Mouse (Mus musculus): Measurements from ENCODE around the gene Ccdc88c. TPM values are rescaled to one million over a fixed set of nuclear protein-coding genes. Genes with fewer than 3 reads are reported as not detected.

The Ccdc88c gene
- polyA plus RNA-seq, 2 experiments = 5.3 to 9.2 TPM

- H3K36me3 ChIP-seq (replicated peaks; ENCODE audit: control insufficient read depth, insufficient read depth, low read depth) = peaks cover 35% of the 10 kb centered on the region
- no peaks in the 10 kb centered on the region for H3K27me3 ChIP-seq (ENCODE audit: control insufficient read depth, insufficient read depth, low read length)
- H3K4me1 ChIP-seq (replicated peaks; ENCODE audit: control insufficient read depth in 2 of 2, insufficient read depth in 2 of 2, low read length in 1 of 2) = no peaks in the 10 kb centered on the region
- 87% methylated on average over 21 of the region's 21 CpGs for WGBS (ENCODE audit: insufficient replicate concordance)
- no peak overlapping the region for H3K4me2 ChIP-seq (ENCODE audit: low read depth)
- no peak for TF ChIP-seq CTCF (IDR thresholded peaks at IDR 0.05; ENCODE audit: low read depth)
- no peak for TF ChIP-seq EP300 (IDR thresholded peaks at IDR 0.05; ENCODE audit: low read depth)
- H3K27ac ChIP-seq = no peak overlapping the region
- ATAC-seq (ENCODE audit: insufficient read depth) (no peak), DNase-seq (ENCODE audit: low read depth in 3 of 3, low spot score in 3 of 3) (no peak)
- no peak overlapping the region for H3K4me3 ChIP-seq (ENCODE audit: insufficient read depth in 1 of 2, low read depth in 2 of 2, low read length in 2 of 2)
- no peaks in the 10 kb centered on the region for H3K9me3 ChIP-seq (ENCODE audit: control insufficient read depth, low read length)
- no peak overlapping the region for H3K9ac ChIP-seq (replicated peaks)
These were observed 83.9 kb downstream of the Ccdc88c start for GRCm38 (mm10) chr12:100944921-100945336.

GRCm38 (mm10) chr12:100943146-100943545, 85.7 kb downstream of the Ccdc88c start:
- Histone ChIP-seq H3K4me1 (replicated peaks; ENCODE audit: control insufficient read depth in 2 of 2, insufficient read depth in 2 of 2, low read length in 1 of 2) (no peaks in the 10 kb centered on the region), H3K27ac (no peak overlapping the region), H3K36me3 (replicated peaks; ENCODE audit: control insufficient read depth, insufficient read depth, low read depth) (peaks cover 47% of the 10 kb centered on the region), H3K4me2 (ENCODE audit: low read depth) (no peak overlapping the region), H3K9me3 (ENCODE audit: control insufficient read depth, low read length) (no peaks in the 10 kb centered on the region), H3K27me3 (ENCODE audit: control insufficient read depth, insufficient read depth, low read length) (no peaks in the 10 kb centered on the region), H3K9ac (replicated peaks) (no peak overlapping the region), H3K4me3 (ENCODE audit: insufficient read depth in 1 of 2, low read depth in 2 of 2, low read length in 2 of 2) (no peak overlapping the region)
- no peak for TF ChIP-seq CTCF (IDR thresholded peaks at IDR 0.05; ENCODE audit: low read depth)
- no peak for TF ChIP-seq EP300 (IDR thresholded peaks at IDR 0.05; ENCODE audit: low read depth)
- WGBS (ENCODE audit: insufficient replicate concordance) = 84% methylated on average over 4 of the region's 4 CpGs
- no peak for DNase-seq (ENCODE audit: low read depth in 3 of 3, low spot score in 3 of 3)
- no peak for ATAC-seq (ENCODE audit: insufficient read depth)

- Histone ChIP-seq H3K27ac (no peak overlapping the region), H3K4me3 (ENCODE audit: insufficient read depth in 1 of 2, low read depth in 2 of 2, low read length in 2 of 2) (no peak overlapping the region), H3K9ac (replicated peaks) (no peak overlapping the region), H3K27me3 (ENCODE audit: control insufficient read depth, insufficient read depth, low read length) (no peaks in the 10 kb centered on the region), H3K4me2 (ENCODE audit: low read depth) (no peak overlapping the region), H3K9me3 (ENCODE audit: control insufficient read depth, low read length) (no peaks in the 10 kb centered on the region), H3K4me1 (replicated peaks; ENCODE audit: control insufficient read depth in 2 of 2, insufficient read depth in 2 of 2, low read length in 1 of 2) (no peaks in the 10 kb centered on the region), H3K36me3 (replicated peaks; ENCODE audit: control insufficient read depth, insufficient read depth, low read depth) (peaks cover 47% of the 10 kb centered on the region)
- no peak for TF ChIP-seq EP300 (IDR thresholded peaks at IDR 0.05; ENCODE audit: low read depth)
- no peak for TF ChIP-seq CTCF (IDR thresholded peaks at IDR 0.05; ENCODE audit: low read depth)
- DNase-seq (ENCODE audit: low read depth in 3 of 3, low spot score in 3 of 3) = no peak
- WGBS (ENCODE audit: insufficient replicate concordance) = 66% methylated on average over 3 of the region's 3 CpGs
- ATAC-seq (ENCODE audit: insufficient read depth) = no peak
These were observed 87.5 kb downstream of the Ccdc88c start for GRCm38 (mm10) chr12:100941361-100941760.

- Histone ChIP-seq H3K27me3 (ENCODE audit: control insufficient read depth, insufficient read depth, low read length) (no peaks in the 10 kb centered on the region), H3K27ac (no peak overlapping the region), H3K36me3 (replicated peaks; ENCODE audit: control insufficient read depth, insufficient read depth, low read depth) (peaks cover 39% of the 10 kb centered on the region), H3K4me3 (ENCODE audit: insufficient read depth in 1 of 2, low read depth in 2 of 2, low read length in 2 of 2) (no peak overlapping the region), H3K9me3 (ENCODE audit: control insufficient read depth, low read length) (no peaks in the 10 kb centered on the region), H3K4me1 (replicated peaks; ENCODE audit: control insufficient read depth in 2 of 2, insufficient read depth in 2 of 2, low read length in 1 of 2) (no peaks in the 10 kb centered on the region), H3K4me2 (ENCODE audit: low read depth) (no peak overlapping the region), H3K9ac (replicated peaks) (no peak overlapping the region)
- no peak for ATAC-seq (ENCODE audit: insufficient read depth)
- 76% methylated on average over 21 of the region's 21 CpGs for WGBS (ENCODE audit: insufficient replicate concordance)
- TF ChIP-seq EP300 (IDR thresholded peaks at IDR 0.05; ENCODE audit: low read depth) (no peak), CTCF (IDR thresholded peaks at IDR 0.05; ENCODE audit: low read depth) (no peak)
- no peak for DNase-seq (ENCODE audit: low read depth in 3 of 3, low spot score in 3 of 3)
These were observed 91.2 kb downstream of the Ccdc88c start for GRCm38 (mm10) chr12:100937441-100938360.

GRCm38 (mm10) chr12:100936737-100937136, 92.1 kb downstream of the Ccdc88c start:
- Histone ChIP-seq H3K4me3 (ENCODE audit: insufficient read depth in 1 of 2, low read depth in 2 of 2, low read length in 2 of 2) (no peak overlapping the region), H3K4me2 (ENCODE audit: low read depth) (no peak overlapping the region), H3K4me1 (replicated peaks; ENCODE audit: control insufficient read depth in 2 of 2, insufficient read depth in 2 of 2, low read length in 1 of 2) (no peaks in the 10 kb centered on the region), H3K27ac (no peak overlapping the region), H3K27me3 (ENCODE audit: control insufficient read depth, insufficient read depth, low read length) (no peaks in the 10 kb centered on the region), H3K9ac (replicated peaks) (no peak overlapping the region), H3K9me3 (ENCODE audit: control insufficient read depth, low read length) (no peaks in the 10 kb centered on the region), H3K36me3 (replicated peaks; ENCODE audit: control insufficient read depth, insufficient read depth, low read depth) (peaks cover 39% of the 10 kb centered on the region)
- 84% methylated on average over 4 of the region's 4 CpGs for WGBS (ENCODE audit: insufficient replicate concordance)
- no peak for TF ChIP-seq CTCF (IDR thresholded peaks at IDR 0.05; ENCODE audit: low read depth)
- no peak for TF ChIP-seq EP300 (IDR thresholded peaks at IDR 0.05; ENCODE audit: low read depth)
- no peak for DNase-seq (ENCODE audit: low read depth in 3 of 3, low spot score in 3 of 3)
- ATAC-seq (ENCODE audit: insufficient read depth) = peak; percentile 7; the same call in 1 of the 2 replicates

Measured in liver, embryonic 14.5 days (tissue).